Mouse (Mus musculus) frontal cortex, postnatal 36 days (tissue): Measurements from ENCODE around the gene Map3k10.
A peak's percentile ranks its signal among the peaks of the same experiment; 100 is the strongest.
"Not testable (repeated sequence)": the region's sequence is repeated elsewhere in the genome, so short reads cannot be mapped to it uniquely, and the experiment has no call there.

ENCODE experiments used
- DNase-seq, 2 experiments: peaks; one replicate each; pipeline ENCODE4 v3.0.0; 2022; ENCODE audit warnings: low spot score in 2 of 2

Gene Map3k10

GRCm38 (mm10) chr7:27654607-27655276 is 19.7 kb downstream of the Map3k10 start:
- peak; percentile 65 to 82 for DNase-seq

GRCm38 (mm10) chr7:27653681-27654437 is 20.5 kb downstream of the Map3k10 start, which contains the start of gene Ttc9b:
TSS of gene Ttc9b (plus strand) at chr7:27653915.
- DNase-seq: peak; percentile 85 to 86

- DNase-seq: peak; percentile 70 to 86
Observed at GRCm38 (mm10) chr7:27650949-27651348, 23.4 kb downstream of the Map3k10 start.

- no peak for DNase-seq
Observed at GRCm38 (mm10) chr7:27649723-27650122, 24.7 kb downstream of the Map3k10 start.

- no peak for DNase-seq
Observed at GRCm38 (mm10) chr7:27647281-27648002, 27.0 kb downstream of the Map3k10 start.

- no peak for DNase-seq
Observed at GRCm38 (mm10) chr7:27646516-27646915, 27.9 kb downstream of the Map3k10 start.

GRCm38 (mm10) chr7:27644471-27644870 is 29.9 kb downstream of the Map3k10 start:
- no peak for DNase-seq

GRCm38 (mm10) chr7:27635094-27635493 is 39.3 kb downstream of the Map3k10 start:
- not testable (repeated sequence) for DNase-seq

GRCm38 (mm10) chr7:27634691-27635090 is 39.7 kb downstream of the Map3k10 start:
- no peak for DNase-seq

GRCm38 (mm10) chr7:27633166-27633565 is 41.2 kb downstream of the Map3k10 start:
- DNase-seq: no peak

GRCm38 (mm10) chr7:27631439-27631838 is 43.0 kb downstream of the Map3k10 start:
- no peak for DNase-seq

- DNase-seq: not testable (repeated sequence)
Observed at GRCm38 (mm10) chr7:27628816-27629215, 45.6 kb downstream of the Map3k10 start.

- no peak for DNase-seq
Observed at GRCm38 (mm10) chr7:27628190-27628589, 46.2 kb downstream of the Map3k10 start.

- no peak for DNase-seq
Observed at GRCm38 (mm10) chr7:27627707-27628106, 46.7 kb downstream of the Map3k10 start.

GRCm38 (mm10) chr7:27624967-27625366 is 49.4 kb downstream of the Map3k10 start:
- no peak for DNase-seq

- no peak for DNase-seq
Observed at GRCm38 (mm10) chr7:27622234-27622633, 52.2 kb downstream of the Map3k10 start.

- no peak for DNase-seq
Observed at GRCm38 (mm10) chr7:27621028-27621427, 53.4 kb downstream of the Map3k10 start.

GRCm38 (mm10) chr7:27613751-27614499 is 60.5 kb downstream of the Map3k10 start:
- peak in 1 of 2 experiments; percentile 73 for DNase-seq

GRCm38 (mm10) chr7:27612940-27613339 is 61.5 kb downstream of the Map3k10 start:
- DNase-seq: no peak

GRCm38 (mm10) chr7:27610871-27611270 is 63.5 kb downstream of the Map3k10 start:
- DNase-seq: no peak

- DNase-seq: no peak
Observed at GRCm38 (mm10) chr7:27610370-27610769, 64.0 kb downstream of the Map3k10 start.

- no peak for DNase-seq
Observed at GRCm38 (mm10) chr7:27609688-27610087, 64.7 kb downstream of the Map3k10 start.
